Mouse (Mus musculus): ENCODE results near the gene Pald1. TPM values are rescaled to one million over a fixed set of nuclear protein-coding genes. Genes with fewer than 3 reads are reported as not detected.

Pald1 gene
- polyA plus RNA-seq (2014; fragmentation: Nextera tagmentation; extraction: Ambion mirVana): 21.3 and 22.9 TPM in 2 replicates

DNA sequence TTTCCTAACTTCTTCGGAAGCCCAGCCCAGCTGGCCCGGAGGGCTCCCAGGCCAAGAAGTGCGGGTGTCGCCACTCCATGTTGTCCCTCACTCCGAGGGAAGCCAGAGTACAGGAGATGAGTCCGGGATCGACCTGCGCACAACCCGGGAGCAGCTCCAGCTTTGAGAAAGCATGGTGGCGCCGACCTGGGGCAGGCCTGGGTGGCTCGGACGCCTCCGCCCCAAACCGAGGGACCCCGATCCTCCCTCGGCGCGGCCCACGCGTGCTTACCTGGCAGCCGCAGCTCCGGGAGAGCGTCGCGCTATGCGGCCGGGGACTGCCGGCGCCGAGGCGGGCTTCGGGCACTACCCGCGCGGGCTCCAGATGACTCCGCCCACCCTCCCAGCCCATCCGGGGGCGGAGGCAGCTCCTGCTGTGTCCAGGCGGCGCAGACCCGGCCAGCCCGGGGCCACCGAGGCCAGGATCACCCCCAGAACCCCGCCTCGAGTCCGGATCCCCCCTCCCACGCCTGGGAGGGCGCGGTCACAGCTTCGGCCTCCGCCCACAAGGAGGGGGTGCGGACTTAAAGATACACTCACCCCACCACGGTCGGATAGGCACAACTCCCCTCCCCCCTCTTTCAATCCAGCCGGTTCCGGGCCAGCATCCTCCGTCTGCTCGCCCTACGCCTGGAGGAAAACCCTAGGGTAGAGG is at the start of gene Pald1:
Pald1 (minus strand) TSS at position 510 of the 694 bp plus-strand sequence.
- WGBS: 0% methylated on average over 60 of the region's 60 CpGs
- Histone ChIP-seq H3K4me2 (ENCODE audit: low read depth, low read length, severe bottlenecking) (peak within 1 kb of the TSS; percentile 97), H3K27me3 (ENCODE audit: control insufficient read depth, insufficient read depth, low read length) (no peaks in the 10 kb centered on the region; the same call in 1 of the 2 replicates), H3K4me3 (ENCODE audit: low read depth, low read length) (peak within 1 kb of the TSS; percentile 53), H3K9ac (ENCODE audit: low read length) (peak within 1 kb of the TSS; percentile 77), H3K4me1 (replicated peaks; ENCODE audit: control insufficient read depth, insufficient read depth, low read length) (peaks cover 9% of the 10 kb centered on the region; the same call in 1 of the 2 replicates), H3K27ac (ENCODE audit: low read depth, low read length) (no peak within 1 kb of the TSS), H3K36me3 (ENCODE audit: control insufficient read depth, insufficient read depth, low read length) (no peaks in the 10 kb centered on the region), H3K9me3 (ENCODE audit: control insufficient read depth, low read length) (no peaks in the 10 kb centered on the region)
- ATAC-seq (replicated peaks; ENCODE audit: low FRiP score) (peak; percentile 90), DNase-seq (ENCODE audit: low spot score) (peak; percentile 91)

- no peaks in the 10 kb centered on the region for H3K27me3 ChIP-seq (ENCODE audit: control insufficient read depth, insufficient read depth, low read length)
- no peaks in the 10 kb centered on the region for H3K9me3 ChIP-seq (ENCODE audit: control insufficient read depth, low read length)
- H3K36me3 ChIP-seq (ENCODE audit: control insufficient read depth, insufficient read depth, low read length): peaks cover 17% of the 10 kb centered on the region
- H3K9ac ChIP-seq (ENCODE audit: low read length): no peak overlapping the region
- DNase-seq (ENCODE audit: low spot score) (no peak), ATAC-seq (replicated peaks; ENCODE audit: low FRiP score) (no peak)
- no peaks in the 10 kb centered on the region for H3K4me1 ChIP-seq (replicated peaks; ENCODE audit: control insufficient read depth, insufficient read depth, low read length)
- H3K4me3 ChIP-seq (ENCODE audit: low read depth, low read length): no peak overlapping the region
- H3K4me2 ChIP-seq (ENCODE audit: low read depth, low read length, severe bottlenecking): no peak overlapping the region
- 95% methylated on average over 9 of the region's 9 CpGs for WGBS
- H3K27ac ChIP-seq (ENCODE audit: low read depth, low read length): no peak overlapping the region
Measured at GRCm38 (mm10) chr10:61431375-61431774, 48.0 kb upstream of the Pald1 start.

DNA sequence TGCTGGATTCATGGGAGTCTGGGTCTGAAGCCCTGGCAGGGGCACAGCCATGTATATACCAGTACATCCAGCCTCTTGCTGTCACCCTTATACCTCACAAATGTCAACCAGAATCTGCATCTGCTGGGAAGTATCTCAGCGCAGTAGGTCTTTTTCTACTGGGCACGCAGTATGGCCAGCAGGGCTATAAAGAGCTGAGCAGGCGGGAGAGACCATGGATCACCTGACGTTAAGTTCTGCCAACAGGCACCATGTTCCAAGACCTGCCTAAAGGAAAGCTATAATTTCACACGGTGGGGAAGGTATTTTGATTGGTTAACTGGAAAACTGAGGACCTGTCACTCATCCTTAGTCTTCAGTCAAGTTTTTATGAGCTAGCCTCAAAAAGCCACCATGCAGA is 45.7 kb upstream of the Pald1 start:
- no peak overlapping the region for H3K4me2 ChIP-seq (ENCODE audit: low read depth, low read length, severe bottlenecking)
- H3K4me1 ChIP-seq (replicated peaks; ENCODE audit: control insufficient read depth, insufficient read depth, low read length): no peaks in the 10 kb centered on the region; the same call in 1 of the 2 replicates
- H3K9ac ChIP-seq (ENCODE audit: low read length): no peak overlapping the region
- no peaks in the 10 kb centered on the region for H3K27me3 ChIP-seq (ENCODE audit: control insufficient read depth, insufficient read depth, low read length)
- no peak overlapping the region for H3K4me3 ChIP-seq (ENCODE audit: low read depth, low read length)
- peaks cover 17% of the 10 kb centered on the region for H3K36me3 ChIP-seq (ENCODE audit: control insufficient read depth, insufficient read depth, low read length)
- H3K9me3 ChIP-seq (ENCODE audit: control insufficient read depth, low read length): no peaks in the 10 kb centered on the region
- WGBS: 95% methylated on average over 5 of the region's 5 CpGs
- DNase-seq (ENCODE audit: low spot score) (no peak), ATAC-seq (replicated peaks; ENCODE audit: low FRiP score) (no peak)
- H3K27ac ChIP-seq (ENCODE audit: low read depth, low read length): no peak overlapping the region

DNA sequence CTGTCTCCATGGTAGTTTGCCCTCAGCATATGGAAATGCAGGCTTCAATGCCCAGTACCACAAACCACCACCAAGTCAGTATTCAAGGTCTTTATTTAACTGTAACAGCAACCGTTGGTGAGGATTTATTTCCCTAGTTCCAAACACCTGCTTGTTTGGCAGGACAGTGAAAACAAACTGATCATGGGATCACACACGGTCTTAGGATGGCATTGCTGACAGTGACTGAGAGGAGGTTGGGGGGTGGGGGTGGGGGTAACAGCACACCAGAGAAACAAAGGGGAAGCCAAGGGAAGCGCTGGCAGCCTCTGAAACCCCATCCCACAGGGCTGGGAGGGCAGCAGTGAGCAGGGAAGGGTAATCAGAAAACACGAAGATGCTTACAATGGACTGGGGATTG is 45.1 kb upstream of the Pald1 start:
- Histone ChIP-seq H3K27ac (ENCODE audit: low read depth, low read length) (no peak overlapping the region), H3K4me2 (ENCODE audit: low read depth, low read length, severe bottlenecking) (no peak overlapping the region), H3K9ac (ENCODE audit: low read length) (no peak overlapping the region), H3K4me1 (replicated peaks; ENCODE audit: control insufficient read depth, insufficient read depth, low read length) (no peaks in the 10 kb centered on the region; the same call in 1 of the 2 replicates), H3K4me3 (ENCODE audit: low read depth, low read length) (no peak overlapping the region), H3K36me3 (ENCODE audit: control insufficient read depth, insufficient read depth, low read length) (peaks cover 15% of the 10 kb centered on the region), H3K27me3 (ENCODE audit: control insufficient read depth, insufficient read depth, low read length) (no peaks in the 10 kb centered on the region), H3K9me3 (ENCODE audit: control insufficient read depth, low read length) (no peaks in the 10 kb centered on the region)
- DNase-seq (ENCODE audit: low spot score): no peak
- no peak for ATAC-seq (replicated peaks; ENCODE audit: low FRiP score)
- WGBS: 77% methylated on average over 4 of the region's 4 CpGs

GRCm38 (mm10) chr10:61427951-61428350 is 44.6 kb upstream of the Pald1 start:
- no peak overlapping the region for H3K4me2 ChIP-seq (ENCODE audit: low read depth, low read length, severe bottlenecking)
- no peak overlapping the region for H3K9ac ChIP-seq (ENCODE audit: low read length)
- H3K36me3 ChIP-seq (ENCODE audit: control insufficient read depth, insufficient read depth, low read length): peaks cover 11% of the 10 kb centered on the region; the same call in 1 of the 2 replicates
- 93% methylated on average over 6 of the region's 6 CpGs for WGBS
- ATAC-seq (replicated peaks; ENCODE audit: low FRiP score): no peak
- no peak for DNase-seq (ENCODE audit: low spot score)
- no peak overlapping the region for H3K27ac ChIP-seq (ENCODE audit: low read depth, low read length)
- no peak overlapping the region for H3K4me3 ChIP-seq (ENCODE audit: low read depth, low read length)
- H3K27me3 ChIP-seq (ENCODE audit: control insufficient read depth, insufficient read depth, low read length): no peaks in the 10 kb centered on the region
- no peaks in the 10 kb centered on the region for H3K9me3 ChIP-seq (ENCODE audit: control insufficient read depth, low read length)
- H3K4me1 ChIP-seq (replicated peaks; ENCODE audit: control insufficient read depth, insufficient read depth, low read length): no peaks in the 10 kb centered on the region; the same call in 1 of the 2 replicates

- no peak overlapping the region for H3K4me3 ChIP-seq (ENCODE audit: low read depth, low read length)
- H3K36me3 ChIP-seq (ENCODE audit: control insufficient read depth, insufficient read depth, low read length): peaks cover 6% of the 10 kb centered on the region; the same call in 1 of the 2 replicates
- no peak overlapping the region for H3K4me2 ChIP-seq (ENCODE audit: low read depth, low read length, severe bottlenecking)
- no peak for DNase-seq (ENCODE audit: low spot score)
- no peaks in the 10 kb centered on the region; the same call in 1 of the 2 replicates for H3K4me1 ChIP-seq (replicated peaks; ENCODE audit: control insufficient read depth, insufficient read depth, low read length)
- whole genome bisulfite sequencing: 67% methylated on average over 2 of the region's 2 CpGs
- no peak overlapping the region for H3K9ac ChIP-seq (ENCODE audit: low read length)
- ATAC-seq (replicated peaks; ENCODE audit: low FRiP score): no peak
- no peaks in the 10 kb centered on the region for H3K9me3 ChIP-seq (ENCODE audit: control insufficient read depth, low read length)
- no peaks in the 10 kb centered on the region for H3K27me3 ChIP-seq (ENCODE audit: control insufficient read depth, insufficient read depth, low read length)
- no peak overlapping the region for H3K27ac ChIP-seq (ENCODE audit: low read depth, low read length)
Measured at GRCm38 (mm10) chr10:61426251-61426757, 43.0 kb upstream of the Pald1 start.

DNA sequence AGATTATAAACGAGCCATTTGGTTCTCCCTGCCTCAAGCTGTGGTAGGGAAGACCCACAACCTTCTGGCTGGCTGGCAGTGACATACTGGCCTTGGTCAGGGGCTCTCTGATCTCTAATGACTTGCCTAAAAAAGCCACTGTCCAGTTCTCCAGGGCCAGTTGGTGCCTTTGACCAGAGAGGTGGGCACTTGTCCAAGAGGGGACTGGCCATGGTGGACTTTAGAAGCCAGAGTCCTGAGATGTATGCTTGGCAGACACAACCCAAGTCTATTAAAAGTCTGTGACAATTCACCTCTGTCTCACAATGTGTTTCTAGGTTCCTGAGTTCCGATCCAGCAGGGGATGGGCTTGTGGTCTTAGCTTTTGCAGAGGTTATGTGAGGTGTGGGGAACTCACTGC is 41.7 kb upstream of the Pald1 start:
- Histone ChIP-seq H3K9me3 (ENCODE audit: control insufficient read depth, low read length) (no peaks in the 10 kb centered on the region), H3K27ac (ENCODE audit: low read depth, low read length) (no peak overlapping the region), H3K4me1 (replicated peaks; ENCODE audit: control insufficient read depth, insufficient read depth, low read length) (no peaks in the 10 kb centered on the region; the same call in 1 of the 2 replicates), H3K27me3 (ENCODE audit: control insufficient read depth, insufficient read depth, low read length) (peaks cover 4% of the 10 kb centered on the region), H3K4me2 (ENCODE audit: low read depth, low read length, severe bottlenecking) (no peak overlapping the region), H3K36me3 (ENCODE audit: control insufficient read depth, insufficient read depth, low read length) (no peaks in the 10 kb centered on the region), H3K9ac (ENCODE audit: low read length) (no peak overlapping the region), H3K4me3 (ENCODE audit: low read depth, low read length) (no peak overlapping the region)
- ATAC-seq (replicated peaks; ENCODE audit: low FRiP score) (no peak), DNase-seq (ENCODE audit: low spot score) (no peak)
- WGBS: 82% methylated on average over 2 of the region's 2 CpGs

GRCm38 (mm10) chr10:61424500-61424899 is 41.2 kb upstream of the Pald1 start:
- Histone ChIP-seq H3K9me3 (ENCODE audit: control insufficient read depth, low read length) (no peaks in the 10 kb centered on the region), H3K36me3 (ENCODE audit: control insufficient read depth, insufficient read depth, low read length) (no peaks in the 10 kb centered on the region), H3K4me3 (ENCODE audit: low read depth, low read length) (no peak overlapping the region), H3K4me1 (replicated peaks; ENCODE audit: control insufficient read depth, insufficient read depth, low read length) (no peaks in the 10 kb centered on the region; the same call in 1 of the 2 replicates), H3K4me2 (ENCODE audit: low read depth, low read length, severe bottlenecking) (no peak overlapping the region), H3K27me3 (ENCODE audit: control insufficient read depth, insufficient read depth, low read length) (peaks cover 10% of the 10 kb centered on the region), H3K27ac (ENCODE audit: low read depth, low read length) (peak overlapping the region; percentile 18; the same call in 1 of the 2 replicates), H3K9ac (ENCODE audit: low read length) (no peak overlapping the region)
- 39% methylated on average over 7 of the region's 7 CpGs for WGBS
- ATAC-seq (replicated peaks; ENCODE audit: low FRiP score): no peak; the same call in 1 of the 2 replicates
- no peak for DNase-seq (ENCODE audit: low spot score)

All from forebrain, embryonic 11.5 days (tissue).